Mouse (Mus musculus): Measurements from ENCODE around the gene Plekha5.

DNA sequence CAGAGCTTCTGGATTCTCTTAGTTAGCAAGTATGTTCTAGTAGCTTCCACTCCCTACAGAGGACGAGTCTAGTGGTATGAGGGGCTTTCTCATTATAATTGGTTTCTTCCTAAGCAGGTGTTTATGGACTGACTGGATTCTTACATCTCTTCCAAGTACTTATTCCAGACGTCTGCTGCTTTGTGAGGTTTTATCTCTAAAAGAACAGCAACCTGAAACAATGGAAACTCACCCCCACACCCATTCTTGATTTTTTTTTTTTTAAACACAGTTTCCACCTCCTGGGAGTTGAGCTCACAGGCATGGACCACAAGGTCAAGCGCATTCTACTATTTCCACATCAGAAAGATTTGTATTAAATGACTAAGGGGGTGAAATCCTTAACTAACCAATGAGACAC is 83.8 kb downstream of the Plekha5 start:
- TF ChIP-seq HCFC1 (IDR thresholded peaks at IDR 0.05; ENCODE audit: borderline replicate concordance, insufficient read depth, low read length), result no peak
- peak; percentile 83 for TF ChIP-seq ZNF384 (IDR thresholded peaks at IDR 0.05; ENCODE audit: low read depth, low read length)

All from ES-E14 (cell line).